Mouse (Mus musculus) lung, adult 2 months (tissue): Measurements from ENCODE around the gene Dhrs7b. TPM values are rescaled to one million over a fixed set of nuclear protein-coding genes. Genes with fewer than 3 reads are reported as not detected.

Experiments
- DNase-seq: peaks from one replicate; pipeline ENCODE4 v3.0.0; 2022
- H3K4me1 ChIP-seq: fragments of 200-500 bp; 2 replicates; pipeline ENCODE4 v1.6.1; 2011; ENCODE audit warnings: low read length; ENCODE audit not compliant: control insufficient read depth, insufficient read depth
- H3K4me3 ChIP-seq: fragments of 200-500 bp; replicated peaks from 2 replicates; pipeline ENCODE3; 2011; ENCODE audit warnings: low read depth, mild to moderate bottlenecking, control low read depth, low read length; ENCODE audit errors: extremely low read depth
- CTCF ChIP-seq: fragments of 200-500 bp; IDR thresholded peaks from 2 replicates; pipeline ENCODE4 v1.5.1; 2011; ENCODE audit warnings: mild to moderate bottlenecking, low read length, control low read depth; ENCODE audit not compliant: insufficient read depth
- POLR2A ChIP-seq: fragments of 200-500 bp; IDR thresholded peaks from 2 replicates; pipeline ENCODE4 v1.6.1; 2011; ENCODE audit warnings: low read depth, mild to moderate bottlenecking, control low read depth, low read length, borderline replicate concordance; ENCODE audit errors: extremely low read depth
- WGBS: fragments of 180-500 bp; shearing (Covaris S2); methylation state at CpG from one replicate; pipeline ENCODE4 v1.1.7; 2018; 5-methylcytosine and 5-hydroxymethylcytosine counted together
- polyA plus RNA-seq: library from polyadenylated mRNA; depleted of rRNA; stranded (reverse); fragments of >200 nt; gene quantifications from 2 replicates; pipeline ENCODE4 v1.2.3, GENCODE M21; 2012; rRNA removed

Gene Dhrs7b
- polyA plus RNA-seq, 1 experiment = 14.3 TPM

- no peak for TF ChIP-seq CTCF
- TF ChIP-seq POLR2A = no peak
- 84% methylated on average over 4 of the region's 4 CpGs for WGBS
- DNase-seq = no peak
- Histone ChIP-seq H3K4me1 (peaks cover 4% of the 10 kb centered on the region), H3K4me3 (no peak overlapping the region)
Observed at GRCm38 (mm10) chr11:60906449-60906848, 76.0 kb downstream of the Dhrs7b start.

GRCm38 (mm10) chr11:60908073-60908472 lies 77.6 kb downstream of the Dhrs7b start:
- Histone ChIP-seq H3K4me1 (peaks cover 16% of the 10 kb centered on the region), H3K4me3 (no peak overlapping the region)
- no peak for TF ChIP-seq POLR2A
- no peak for TF ChIP-seq CTCF
- WGBS = 71% methylated on average over 3 of the region's 3 CpGs
- DNase-seq = no peak

GRCm38 (mm10) chr11:60909626-60910025 lies 79.2 kb downstream of the Dhrs7b start:
- DNase-seq = no peak
- WGBS = 61% methylated on average over 1 of the region's 1 CpGs
- no peak overlapping the region for H3K4me3 ChIP-seq
- TF ChIP-seq POLR2A (no peak), CTCF (no peak)
- peaks cover 16% of the 10 kb centered on the region for H3K4me1 ChIP-seq

Other genes with a start within 250 kb of the Dhrs7b start
- 61.6 and 68.2 TPM in 2 replicates for gene Llgl1, start 130.9 kb upstream of the Dhrs7b start, polyA plus RNA-seq
- gene Flii, start 103.4 kb upstream of the Dhrs7b start, polyA plus RNA-seq = 236 and 264 TPM in 2 replicates
- gene Mief2, start 102.2 kb upstream of the Dhrs7b start, polyA plus RNA-seq = 22.3 and 25.4 TPM in 2 replicates
- 6.1 and 6.9 TPM in 2 replicates for gene Top3a, start 53.3 kb upstream of the Dhrs7b start, polyA plus RNA-seq
- gene Smcr8, start 53.1 kb upstream of the Dhrs7b start, polyA plus RNA-seq = 9.4 and 11.5 TPM in 2 replicates
- gene Shmt1, start 18.9 kb upstream of the Dhrs7b start, polyA plus RNA-seq = 8.1 and 10.6 TPM in 2 replicates
- 46.6 and 63.4 TPM in 2 replicates for gene Tmem11, start 48.6 kb downstream of the Dhrs7b start, polyA plus RNA-seq
- gene Natd1, start 84.1 kb downstream of the Dhrs7b start, polyA plus RNA-seq = 29.2 and 34.4 TPM in 2 replicates
- 29.4 and 48.0 TPM in 2 replicates for gene Map2k3, start 101.4 kb downstream of the Dhrs7b start, polyA plus RNA-seq
- gene Kcnj12, start 191.9 kb downstream of the Dhrs7b start, polyA plus RNA-seq = 5.3 and 5.8 TPM in 2 replicates